Mouse (Mus musculus) embryonic fibroblast, embryonic 13.5 days (primary cell): ENCODE results near the gene Zfp384.

Experiments
- CTCF ChIP-seq: IDR thresholded peaks from 2 replicates; pipeline ENCODE4 v1.5.1; 2011; ENCODE audit warnings: mild to moderate bottlenecking, control low read depth, low read length, moderate library complexity, borderline replicate concordance; ENCODE audit not compliant: insufficient read depth
- POLR2A ChIP-seq: IDR thresholded peaks from 2 replicates; pipeline ENCODE4 v1.6.1; 2011; ENCODE audit warnings: low read depth, mild to moderate bottlenecking, control low read depth, low read length, moderate library complexity

DNA sequence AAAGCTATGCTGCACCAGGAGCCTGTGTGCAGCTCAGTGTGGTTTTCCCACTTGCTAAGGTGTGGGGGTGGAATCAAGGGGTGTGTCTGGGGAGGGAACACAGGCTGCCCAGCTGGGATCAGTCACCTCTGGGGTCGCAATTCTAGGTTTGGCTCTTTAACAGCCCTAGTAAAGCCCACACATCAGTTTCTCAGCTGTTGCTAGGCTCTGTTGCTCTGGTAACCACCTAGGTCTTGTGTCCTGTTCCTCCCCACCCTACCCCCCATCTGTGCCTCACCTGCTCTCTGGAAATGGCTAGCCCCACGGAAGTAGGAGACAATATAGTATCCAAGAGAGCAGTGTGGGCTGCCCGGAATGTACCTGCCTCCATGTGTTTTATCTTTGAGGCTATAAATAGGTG, 5.2 kb upstream of the Zfp384 start:
- TF ChIP-seq CTCF (no peak), POLR2A (no peak)
